Mouse (Mus musculus) 416B (cell line): ENCODE results near the gene Nemp1.
A peak's percentile ranks its signal among the peaks of the same experiment; 100 is the strongest.

Experiments used
- DNase-seq: peaks from one replicate; pipeline ENCODE4 v3.0.0; 2011; ENCODE audit warnings: low read depth

Gene Nemp1

DNA sequence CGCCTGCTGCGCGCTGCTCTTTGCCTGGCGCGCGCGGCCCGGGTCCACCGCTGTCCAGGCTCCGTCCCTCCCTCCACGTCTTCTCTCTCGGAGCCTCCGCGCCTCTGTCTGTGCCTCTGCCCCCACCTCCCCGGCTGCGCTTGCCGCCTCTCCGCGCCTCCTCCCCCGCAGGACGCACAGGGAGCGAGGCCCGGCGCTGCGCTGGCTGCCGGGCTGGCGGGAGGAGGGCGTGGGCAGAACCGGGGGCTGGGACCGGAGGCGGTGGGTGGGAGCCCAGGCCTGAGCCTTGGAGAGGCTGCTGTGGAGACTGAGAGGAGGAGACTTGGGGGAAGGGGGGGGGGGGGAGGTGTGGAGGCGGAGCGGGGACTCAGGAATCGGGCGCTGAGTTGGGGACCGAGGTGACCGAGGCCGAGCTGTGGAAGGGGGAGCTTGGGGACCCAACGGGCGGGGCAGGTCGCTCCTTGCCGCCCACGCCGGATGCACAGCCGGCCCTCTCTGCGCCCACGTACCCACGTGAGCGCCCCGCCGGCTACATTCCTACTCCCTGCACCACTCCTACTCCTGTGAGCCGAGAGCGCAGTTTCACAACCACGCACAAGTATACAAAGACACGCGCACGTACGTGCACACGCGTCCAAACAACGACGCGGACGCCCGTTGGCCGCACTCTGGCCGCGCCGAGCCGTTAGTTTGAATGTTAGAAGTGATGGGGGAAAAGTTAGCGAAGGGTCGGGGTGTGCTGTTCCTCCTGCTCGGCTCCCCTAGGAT, at the start of gene Nemp1:
Nemp1 (plus strand) TSS at position 401 of the 768 bp plus-strand sequence.
- DNase-seq: peak; percentile 91

DNA sequence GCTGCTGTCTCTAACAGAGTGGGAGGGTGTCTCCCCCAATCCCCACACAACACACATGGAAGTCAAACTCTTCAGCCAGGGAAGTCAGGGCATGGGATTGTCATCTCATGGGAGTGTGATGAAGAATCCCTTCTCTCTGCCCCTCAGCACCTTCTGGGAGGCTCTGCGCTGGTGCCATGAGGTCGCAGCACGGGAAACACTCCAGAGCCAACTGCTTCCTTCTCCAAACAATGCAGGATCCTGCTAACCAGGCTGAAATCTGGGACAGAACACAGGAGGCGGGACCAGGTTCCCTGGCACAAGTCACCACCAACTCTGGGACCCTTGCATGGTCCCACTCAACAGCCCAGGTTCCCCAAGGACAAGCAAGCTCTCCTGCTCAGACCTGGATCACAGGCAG, 49.4 kb upstream of the Nemp1 start:
- DNase-seq: no peak

DNA sequence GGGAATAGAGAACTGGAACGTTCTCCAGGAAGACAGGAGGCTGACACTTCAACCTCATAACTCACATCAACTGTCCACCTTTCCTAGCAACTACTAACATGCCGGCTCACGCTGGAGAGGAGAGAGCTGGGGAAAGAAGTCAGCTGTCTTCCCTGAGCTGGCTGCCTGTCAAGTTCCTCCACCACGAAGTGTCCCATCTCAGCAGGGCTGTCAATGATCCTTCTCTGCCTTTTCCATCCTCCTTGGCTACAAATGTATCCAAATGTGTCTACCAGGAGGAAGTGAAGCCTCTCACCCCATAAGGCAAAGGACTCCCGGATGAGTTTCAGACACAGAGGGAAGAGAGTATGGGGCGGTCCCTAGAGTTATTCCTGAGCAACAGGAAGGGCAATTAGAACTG, 48.5 kb upstream of the Nemp1 start:
- DNase-seq: no peak

DNA sequence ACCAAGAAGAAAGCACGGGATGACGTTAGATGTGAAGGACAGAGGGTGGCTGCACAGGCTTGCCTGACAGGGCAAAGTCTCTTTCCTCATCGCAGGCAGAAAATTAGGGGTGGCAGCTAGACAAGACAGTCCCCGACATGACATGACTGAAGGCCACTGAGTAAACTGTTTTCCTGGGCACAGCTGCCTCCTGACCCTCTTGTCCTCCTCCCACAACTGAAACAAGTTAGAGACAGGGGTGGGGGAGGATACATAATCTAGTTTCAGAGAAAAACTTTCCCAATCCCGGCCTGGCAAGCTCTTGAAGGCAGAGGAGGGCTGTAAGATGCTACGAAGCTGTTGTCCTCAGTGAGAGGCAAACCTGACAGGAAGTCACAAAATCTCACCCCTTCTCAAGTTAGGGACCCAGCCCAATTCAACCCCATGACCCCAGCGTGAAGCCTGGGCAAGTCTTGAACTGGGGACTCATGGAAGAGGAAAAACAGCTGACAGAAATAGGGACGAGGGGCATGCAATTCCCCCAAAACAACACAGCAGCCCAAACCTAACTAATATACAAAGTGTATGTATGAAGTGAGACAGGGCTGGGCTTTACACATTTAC, 47.5 kb upstream of the Nemp1 start:
- no peak for DNase-seq

DNA sequence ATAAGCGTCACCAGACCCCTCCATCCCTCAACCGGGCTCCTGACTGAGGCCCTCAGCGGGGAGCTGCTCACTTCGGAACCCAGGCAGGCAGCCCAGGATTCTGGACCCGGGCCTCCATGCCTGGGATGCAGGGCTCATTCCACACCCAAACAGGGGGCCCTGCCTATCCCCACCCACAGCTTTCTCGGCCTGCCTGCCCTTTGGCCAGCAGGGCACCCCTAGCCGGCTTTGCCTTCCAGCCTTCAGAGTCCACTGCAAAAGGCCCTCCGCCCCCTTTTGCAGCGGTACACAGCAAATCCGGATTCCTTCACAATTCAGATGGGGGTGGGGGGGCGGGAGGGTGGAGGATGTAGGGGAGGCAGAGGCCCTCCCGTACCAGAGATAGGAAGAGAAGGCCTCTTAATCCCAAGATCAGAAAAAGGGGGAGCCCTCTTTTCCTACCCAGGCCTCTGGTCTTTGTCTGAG, 46.7 kb upstream of the Nemp1 start:
- DNase-seq: no peak

DNA sequence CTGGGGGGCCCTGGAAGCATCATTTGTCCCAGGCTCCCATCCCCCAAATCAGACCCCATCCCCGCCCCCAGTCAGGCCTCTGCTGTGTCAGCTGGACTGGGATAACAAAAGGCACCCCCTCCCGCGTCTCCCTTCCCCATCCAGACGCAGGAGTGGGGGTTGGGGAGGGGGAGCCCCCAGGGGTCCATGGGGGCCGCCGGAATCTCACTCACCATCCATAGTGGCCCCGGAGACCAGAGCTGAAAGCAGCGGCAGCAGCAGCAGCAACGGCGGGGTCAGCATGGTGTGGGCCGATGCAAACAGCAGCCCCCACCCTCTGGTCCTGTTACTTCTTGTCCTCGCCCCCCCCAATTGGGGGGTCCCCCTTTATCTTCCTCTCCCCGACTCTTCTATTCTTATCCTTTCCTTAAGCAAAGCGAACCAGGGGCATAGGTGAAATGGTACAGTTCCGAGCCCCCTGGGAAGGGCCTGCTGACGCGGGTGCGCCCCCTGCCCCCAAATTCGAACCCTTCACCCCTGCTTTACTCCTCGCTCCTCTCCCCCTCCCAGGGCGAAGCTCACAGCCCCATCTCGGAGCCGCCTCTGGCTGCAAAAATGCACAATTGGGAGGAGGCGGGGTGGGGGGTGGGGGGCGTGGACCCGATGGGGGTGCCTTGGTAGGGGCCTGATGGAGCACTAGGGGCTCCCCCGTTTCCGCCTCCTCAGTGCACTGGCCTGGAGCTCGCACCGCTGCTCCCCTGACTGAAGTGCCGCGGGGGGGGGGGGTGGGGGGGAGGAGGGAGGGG, 46.1 kb upstream of the Nemp1 start, which contains the start of gene Lrp1:
Lrp1 (minus strand) TSS at position 743 of the 785 bp plus-strand sequence.
- no peak for DNase-seq

DNA sequence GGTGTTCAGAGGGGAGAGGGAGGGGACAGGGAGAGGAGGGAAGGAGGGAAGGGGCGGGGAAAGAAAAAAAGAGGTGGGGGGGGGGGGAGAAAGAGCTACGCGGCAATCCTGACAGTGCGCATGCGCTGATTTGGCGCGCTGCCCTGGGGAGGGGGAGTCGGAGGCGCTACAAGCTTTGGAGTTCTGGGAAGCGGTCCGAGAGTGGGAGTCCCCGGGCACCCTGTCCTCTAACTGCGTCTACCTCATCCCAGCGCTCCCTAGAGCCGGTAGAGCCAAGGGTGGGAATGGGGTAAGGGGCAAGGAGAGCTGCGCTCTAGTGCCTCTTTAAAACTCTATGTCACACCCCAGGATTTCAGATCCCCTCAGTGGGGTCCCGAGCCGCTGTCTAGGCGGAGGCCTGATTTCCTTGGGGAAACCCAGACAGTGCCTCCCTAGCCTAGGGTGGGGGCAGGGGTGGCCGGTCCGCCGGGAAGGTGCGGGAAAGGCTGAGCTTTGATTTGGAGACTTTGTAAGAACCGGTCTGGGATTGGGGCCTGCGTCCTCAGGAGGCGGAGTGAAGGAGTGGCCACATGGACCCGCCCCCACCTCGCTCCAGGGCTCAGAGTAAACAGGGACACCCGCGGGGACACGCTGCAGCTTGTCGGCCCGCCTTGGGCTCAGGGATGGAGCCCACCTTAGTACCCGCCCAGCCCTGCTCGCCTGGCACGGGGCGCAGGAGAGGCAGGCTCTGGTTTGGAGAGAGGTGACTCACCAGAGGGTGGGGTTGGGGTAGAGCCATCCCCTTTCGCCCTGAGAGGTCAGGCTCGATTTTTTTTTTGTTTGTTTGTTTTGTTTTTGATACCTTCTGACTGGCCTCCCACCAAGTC, 45.3 kb upstream of the Nemp1 start:
- DNase-seq: peak; percentile 72

DNA sequence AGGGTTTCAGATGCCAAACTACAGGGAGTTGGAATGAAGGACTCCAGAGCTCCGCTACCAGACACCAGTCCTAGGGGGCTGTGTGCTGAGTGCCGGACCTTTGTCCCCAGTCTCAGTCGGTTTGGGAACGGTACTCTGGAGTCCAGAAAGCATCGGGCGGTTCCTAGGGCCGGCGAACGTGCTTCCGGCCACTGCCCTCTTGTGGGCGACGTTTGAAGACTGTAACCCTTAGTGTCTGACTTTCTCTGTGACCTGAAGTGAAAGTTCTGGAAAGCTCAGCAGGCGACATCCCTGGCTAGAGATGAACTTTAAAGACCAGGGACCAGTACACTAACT, 44.7 kb upstream of the Nemp1 start:
- peak; percentile 74 for DNase-seq

DNA sequence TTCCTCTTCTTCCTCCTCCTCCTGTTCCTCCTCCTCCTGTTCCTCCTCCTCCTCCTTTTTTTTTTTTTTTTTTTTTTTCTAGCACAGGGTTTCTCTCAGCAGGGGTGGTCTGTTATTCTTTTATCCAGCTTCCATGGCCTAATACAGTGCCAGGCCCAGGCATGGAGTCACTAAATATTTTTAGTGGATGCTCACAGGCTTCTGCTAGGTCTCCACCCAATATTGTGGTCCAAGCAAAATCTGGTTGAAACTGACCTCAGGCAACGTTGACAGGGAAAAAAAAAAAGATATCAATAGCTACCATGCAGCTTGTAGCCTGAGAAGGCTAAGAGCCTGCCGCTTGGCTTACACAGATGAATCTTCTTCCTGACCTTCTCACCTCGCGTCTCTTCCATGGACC, 44.0 kb upstream of the Nemp1 start:
- no peak for DNase-seq

DNA sequence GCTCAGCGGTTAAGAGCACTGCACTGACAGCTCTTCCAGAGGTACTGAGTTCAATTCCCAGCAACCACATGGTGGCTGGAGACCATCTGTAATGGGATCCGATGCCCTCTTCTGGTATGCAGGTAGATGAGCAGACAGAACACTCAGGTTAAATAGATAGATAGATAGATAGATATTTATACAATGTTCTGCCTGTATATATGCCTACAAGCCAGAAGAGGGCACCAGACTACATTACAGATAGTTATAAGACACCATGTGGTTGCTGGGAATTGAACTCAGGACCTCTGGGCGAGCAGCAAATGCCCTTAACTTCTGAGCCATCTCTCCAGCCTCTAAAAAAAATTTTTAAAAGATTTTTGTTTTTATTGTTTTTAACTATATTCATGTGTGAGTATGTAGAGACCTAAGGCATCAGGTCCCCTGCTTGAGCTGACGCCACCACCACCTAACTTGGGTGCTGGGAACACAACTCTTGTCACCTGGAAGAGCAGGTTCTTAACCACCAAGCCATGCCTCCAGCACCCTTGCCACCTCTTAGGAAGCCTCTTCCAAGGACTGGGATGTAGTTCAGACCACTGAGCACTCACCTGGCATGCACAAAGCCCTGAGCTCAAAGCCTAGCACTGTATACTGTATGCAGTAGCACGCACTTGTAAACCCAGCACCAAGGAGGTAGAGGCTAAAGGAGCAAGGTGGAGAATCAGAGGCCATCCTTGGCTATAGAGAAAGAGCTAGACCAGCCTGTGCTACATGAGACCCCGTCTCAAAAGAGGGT, 43.1 kb upstream of the Nemp1 start:
- no peak for DNase-seq

DNA sequence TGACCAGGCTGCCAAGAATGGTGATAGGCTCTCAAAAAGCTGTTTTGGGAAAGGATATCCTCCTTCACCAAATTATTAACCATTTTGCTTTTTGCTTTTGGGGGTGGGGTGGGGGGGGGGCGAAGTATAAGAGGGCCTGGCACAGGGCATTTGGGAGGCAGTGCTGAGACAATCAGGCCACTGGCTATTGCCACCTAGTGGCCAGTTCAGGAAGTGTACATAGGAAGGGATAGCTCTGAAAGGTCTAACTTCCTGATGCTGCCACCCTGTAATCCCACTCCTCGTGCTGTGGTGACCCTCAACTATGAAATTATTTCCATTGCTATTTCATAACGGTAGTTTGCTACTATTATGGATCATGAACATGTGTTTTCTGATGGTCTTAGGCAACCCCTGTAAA, 40.3 kb upstream of the Nemp1 start:
- DNase-seq: no peak

DNA sequence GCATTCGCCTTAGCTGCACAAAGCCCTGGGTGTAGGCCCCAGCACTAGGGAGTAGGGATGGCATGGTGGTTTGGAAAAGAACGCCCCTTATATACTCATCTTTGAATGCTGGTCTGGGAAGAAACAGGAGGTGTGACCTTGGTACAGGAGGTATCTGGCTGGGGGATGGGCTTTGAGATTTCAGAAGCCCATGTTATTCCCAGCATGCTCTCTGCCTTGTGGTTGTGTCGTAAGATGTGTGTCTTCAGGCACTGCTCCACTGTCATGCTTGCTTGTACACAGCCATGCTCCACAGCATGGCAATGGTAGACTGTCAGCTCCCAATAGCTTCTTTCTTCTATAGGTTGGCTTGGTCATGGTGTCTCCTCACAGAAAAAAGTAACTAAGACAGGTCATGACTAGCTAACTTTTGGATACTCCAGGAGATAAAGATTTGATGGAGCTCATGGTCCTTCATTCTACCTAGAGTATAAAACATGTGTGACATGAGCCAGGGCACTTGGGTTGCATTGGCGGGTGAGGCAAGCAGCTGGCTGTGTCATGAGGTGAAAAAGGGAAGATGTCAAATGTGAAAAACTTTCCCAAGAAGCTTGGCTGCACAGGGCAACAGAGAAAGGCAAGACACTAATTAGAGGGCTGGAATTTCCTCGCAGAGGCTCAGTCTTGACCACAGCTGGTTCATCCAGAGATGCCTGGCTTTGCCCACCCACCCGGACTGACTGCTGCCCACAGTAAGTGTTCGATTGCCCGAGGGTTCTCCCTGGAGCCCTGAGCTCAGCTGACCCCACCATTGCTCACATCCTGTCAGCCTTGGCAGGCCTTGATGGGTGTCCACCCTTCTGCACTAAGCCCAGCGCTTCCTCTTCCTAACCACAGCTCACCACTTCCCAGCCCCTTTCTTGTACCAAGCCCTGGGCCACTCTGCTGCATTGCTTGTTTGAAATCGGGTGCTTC, 35.2 kb upstream of the Nemp1 start:
- peak; percentile 74 for DNase-seq

DNA sequence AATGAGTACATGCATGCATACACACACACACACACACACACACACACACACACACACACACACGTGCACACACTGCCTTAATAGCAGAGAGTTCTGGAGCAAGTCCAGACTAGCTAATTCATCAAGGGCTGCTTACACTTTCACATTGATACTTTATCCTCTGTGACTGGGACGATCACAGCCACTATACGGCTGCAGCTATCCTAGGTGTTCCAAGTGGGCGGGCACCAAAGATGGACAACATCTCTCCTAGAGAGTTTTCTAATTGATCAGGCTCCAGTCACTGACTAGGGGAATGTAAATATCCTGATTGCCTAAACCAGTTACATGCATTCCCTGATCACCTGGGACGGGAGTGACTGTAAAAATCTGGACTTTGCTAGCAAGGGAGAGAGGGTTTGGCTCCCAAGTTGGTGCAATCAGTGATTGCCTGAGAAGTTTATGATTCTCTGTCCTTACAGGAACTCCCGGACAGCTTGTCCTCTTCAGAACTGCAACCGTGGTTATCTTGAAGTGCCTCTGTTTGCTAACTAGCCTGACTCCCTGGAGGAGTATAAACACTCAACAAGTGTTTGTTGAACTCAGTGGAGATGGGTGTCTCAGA, 33.9 kb upstream of the Nemp1 start:
- DNase-seq: no peak

DNA sequence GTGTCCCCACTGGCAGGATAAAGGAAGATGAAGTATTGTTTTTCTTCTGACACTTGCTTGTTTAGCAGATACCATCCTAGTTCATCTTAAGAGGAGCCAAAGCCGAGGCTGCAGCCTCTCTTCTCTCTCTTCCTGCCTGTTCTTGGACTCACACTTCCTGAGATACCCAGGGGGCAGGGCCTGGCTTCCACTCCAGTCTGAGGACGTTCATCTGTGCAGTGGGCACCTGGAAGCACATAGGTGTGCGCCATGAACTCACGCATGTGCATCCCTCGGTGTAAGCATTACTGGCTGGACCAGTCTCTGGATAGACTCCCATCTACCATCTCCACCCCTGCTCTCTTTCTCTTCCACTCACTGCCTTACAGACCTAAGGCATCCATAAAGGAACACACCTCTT, 26.3 kb upstream of the Nemp1 start:
- DNase-seq: no peak

DNA sequence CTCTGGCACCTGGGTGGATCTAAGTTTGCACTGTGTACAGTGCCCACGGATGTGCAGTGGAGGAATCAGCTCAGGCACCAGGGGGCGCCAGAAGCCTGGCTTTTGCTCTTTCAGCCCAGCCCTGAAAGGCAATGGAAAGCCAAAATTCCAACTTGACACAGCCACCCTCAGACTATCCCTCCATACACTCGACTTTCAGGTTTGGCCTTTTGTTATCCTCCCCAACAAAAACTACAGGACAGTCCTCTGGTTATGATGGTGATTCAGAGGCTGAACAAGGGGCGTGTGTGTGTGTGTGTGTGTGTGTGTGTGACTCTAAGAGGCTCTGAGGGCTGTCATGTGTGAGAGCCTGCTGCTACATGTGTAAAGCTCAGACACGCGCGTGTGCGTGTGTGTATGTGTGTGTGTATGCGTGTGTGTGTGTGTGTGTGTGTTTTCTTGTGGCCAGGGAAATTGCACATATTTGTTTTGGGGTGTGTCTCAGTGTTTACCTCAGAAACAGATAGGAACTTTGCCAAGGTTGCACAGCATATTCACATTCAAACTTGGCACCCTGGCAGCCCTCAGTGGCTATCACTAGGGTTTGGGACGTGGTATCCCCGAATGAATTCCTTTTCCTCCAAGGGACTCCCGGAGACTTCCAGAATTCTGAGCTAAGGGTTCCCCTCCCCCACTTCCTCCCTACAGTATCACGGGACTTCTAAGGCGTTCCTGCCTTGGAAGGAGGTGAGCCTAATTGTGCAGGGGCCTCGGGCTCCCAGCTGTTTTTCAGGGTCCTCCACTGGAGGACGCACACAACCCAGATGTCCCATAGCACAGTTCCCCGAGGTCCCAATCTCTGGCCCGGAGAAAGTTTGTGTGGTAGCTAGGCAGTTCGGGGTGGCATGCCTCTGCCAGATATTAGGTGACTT, 24.6 kb upstream of the Nemp1 start:
- DNase-seq: peak; percentile 81

DNA sequence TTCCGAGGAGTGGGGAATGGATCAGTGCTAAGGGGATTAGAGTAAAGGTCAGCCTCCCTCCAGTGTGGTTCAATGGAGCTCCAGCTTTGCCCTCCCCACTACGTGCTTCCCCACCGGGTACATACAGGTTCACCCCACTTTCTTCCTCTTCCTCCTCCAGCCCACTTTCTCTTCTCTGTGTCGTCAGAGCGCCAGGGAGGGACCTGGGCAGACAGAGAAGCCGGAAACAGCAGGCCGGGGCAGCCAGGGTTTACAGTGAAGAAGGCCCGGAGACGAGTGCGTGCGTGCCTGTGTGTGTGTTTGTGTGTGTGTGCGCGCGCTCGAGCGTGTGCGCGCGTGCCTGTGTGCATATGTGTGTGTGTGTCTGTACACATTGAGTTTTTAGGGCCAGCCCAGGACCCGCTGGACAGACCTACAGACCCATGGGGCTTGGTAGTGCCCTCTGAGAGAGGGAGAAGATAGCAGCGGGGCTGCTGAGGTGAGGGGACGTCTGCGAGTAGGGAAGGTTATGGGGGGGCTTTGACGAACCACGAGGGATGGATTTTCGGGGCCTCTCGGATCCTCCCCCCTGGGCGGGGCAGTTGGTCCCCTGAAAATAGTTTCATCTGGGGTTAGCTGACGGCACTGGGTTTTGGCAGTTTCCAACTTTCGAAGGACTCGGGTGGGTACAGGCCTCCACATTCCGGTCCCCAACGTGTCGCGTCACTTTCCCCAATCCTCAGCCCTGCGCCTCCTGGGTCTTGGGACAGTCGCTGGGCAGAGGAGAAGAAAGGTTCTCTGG, 23.7 kb upstream of the Nemp1 start, which contains the start of gene Stat6:
Stat6 (plus strand) TSS at position 215 of the 781 bp plus-strand sequence.
- DNase-seq: peak; percentile 91

DNA sequence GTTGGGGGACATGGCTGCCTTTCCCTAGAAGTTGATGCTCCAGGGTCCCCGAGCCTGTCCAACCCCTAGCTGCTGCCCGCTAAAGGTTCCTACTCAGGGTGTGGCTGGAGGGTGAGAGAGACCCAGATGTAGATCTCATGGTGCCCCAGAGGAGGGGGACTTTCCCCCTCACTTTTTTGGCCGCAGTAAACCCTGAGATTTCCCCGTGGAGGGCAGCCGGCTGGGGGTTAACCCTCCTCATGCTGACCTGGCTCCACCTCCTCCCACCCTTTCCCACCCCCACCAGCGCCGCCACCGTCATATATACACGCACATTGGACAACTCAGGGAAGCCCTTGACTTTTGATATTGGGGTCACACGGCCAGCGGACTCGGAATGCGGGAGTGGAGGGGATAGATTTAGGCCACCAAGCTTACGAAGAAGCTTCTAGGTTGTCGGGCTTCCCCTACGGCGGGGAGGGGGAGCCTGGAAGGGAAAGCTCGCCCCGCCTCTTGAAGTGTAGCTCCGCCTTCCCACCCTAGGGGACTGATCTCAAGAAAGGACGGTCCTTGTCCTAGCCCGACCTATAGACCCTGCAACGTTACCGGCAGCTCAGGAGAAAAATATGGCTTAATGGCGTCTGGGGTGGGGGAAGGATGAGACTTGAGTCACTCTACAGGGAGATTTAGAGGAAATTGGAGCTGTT, 23.0 kb upstream of the Nemp1 start:
- peak; percentile 83 for DNase-seq
